Mouse (Mus musculus): ENCODE measurements around the gene Crybg1. TPM values are rescaled to one million over a fixed set of nuclear protein-coding genes. Genes with fewer than 3 reads are reported as not detected.

Crybg1 gene
- polyA plus RNA-seq, 1 experiment from 2014 or later: 1.5 TPM

DNA sequence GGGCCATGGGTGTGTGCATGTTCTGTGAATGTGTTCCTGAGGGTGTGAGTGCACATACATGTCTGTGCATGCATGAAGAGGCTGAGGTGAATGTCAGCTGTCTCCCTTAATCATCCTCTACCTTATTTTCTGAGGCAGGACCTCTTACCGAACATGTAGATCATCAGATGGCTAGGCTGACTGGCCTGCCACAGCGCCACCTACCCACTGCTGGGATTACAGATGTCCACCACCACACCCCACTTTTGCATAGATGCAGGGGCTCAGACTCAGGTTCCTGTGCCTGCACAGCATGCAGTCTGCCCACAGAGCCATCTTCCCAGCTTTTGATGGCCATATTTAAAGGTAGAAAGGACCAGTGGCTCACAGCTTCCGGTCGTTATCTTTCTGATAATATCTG is 103.9 kb downstream of the Crybg1 start:
- Histone ChIP-seq H3K27ac (ENCODE audit: low read depth) (no peak overlapping the region), H3K27me3 (ENCODE audit: insufficient read depth, low read length) (no peaks in the 10 kb centered on the region), H3K9ac (replicated peaks) (no peak overlapping the region), H3K4me3 (ENCODE audit: low read depth, low read length) (no peak overlapping the region), H3K9me3 (ENCODE audit: low read length) (no peaks in the 10 kb centered on the region), H3K36me3 (replicated peaks; ENCODE audit: insufficient read depth, low read length) (no peaks in the 10 kb centered on the region), H3K4me2 (ENCODE audit: low read depth, low read length) (no peak overlapping the region), H3K4me1 (ENCODE audit: insufficient read depth) (no peaks in the 10 kb centered on the region)
- ATAC-seq: no peak
- 71% methylated on average over 4 of the region's 4 CpGs for WGBS (ENCODE audit: insufficient replicate concordance)
- no peak for TF ChIP-seq EP300 (IDR thresholded peaks at IDR 0.05; ENCODE audit: low read depth)
- peak; percentile 54 for TF ChIP-seq CTCF (IDR thresholded peaks at IDR 0.05; ENCODE audit: low read depth)
- no peak for DNase-seq

DNA sequence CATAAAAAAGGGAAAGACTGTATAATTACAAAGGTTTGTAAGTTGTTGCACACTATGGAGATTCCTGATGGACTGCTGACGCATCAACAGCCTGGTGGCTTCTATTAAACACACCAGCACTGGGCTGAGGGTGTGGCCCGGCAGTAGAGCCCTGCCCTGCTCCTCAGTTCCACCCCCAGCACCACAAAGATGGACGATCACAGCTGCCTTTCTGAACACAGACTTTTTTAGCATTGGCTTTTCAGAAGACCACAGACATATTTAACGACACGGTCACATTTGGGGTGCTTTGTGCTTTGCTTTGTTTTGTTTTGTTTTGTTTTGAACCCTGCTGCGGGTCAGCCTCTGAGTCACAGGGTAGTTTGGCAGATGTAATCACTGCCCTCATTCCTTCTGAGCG is 105.0 kb downstream of the Crybg1 start:
- no peak overlapping the region for H3K27ac ChIP-seq (ENCODE audit: low read depth)
- DNase-seq (no peak), ATAC-seq (no peak)
- H3K27me3 ChIP-seq (ENCODE audit: insufficient read depth, low read length): no peaks in the 10 kb centered on the region
- no peak for TF ChIP-seq EP300 (IDR thresholded peaks at IDR 0.05; ENCODE audit: low read depth)
- no peak for TF ChIP-seq CTCF (IDR thresholded peaks at IDR 0.05; ENCODE audit: low read depth)
- H3K9ac ChIP-seq (replicated peaks): no peak overlapping the region
- no peak overlapping the region for H3K4me2 ChIP-seq (ENCODE audit: low read depth, low read length)
- 52% methylated on average over 7 of the region's 7 CpGs for WGBS (ENCODE audit: insufficient replicate concordance)
- no peaks in the 10 kb centered on the region for H3K36me3 ChIP-seq (replicated peaks; ENCODE audit: insufficient read depth, low read length)
- H3K4me3 ChIP-seq (ENCODE audit: low read depth, low read length): no peak overlapping the region
- no peaks in the 10 kb centered on the region for H3K4me1 ChIP-seq (ENCODE audit: insufficient read depth)
- H3K9me3 ChIP-seq (ENCODE audit: low read length): no peaks in the 10 kb centered on the region

DNA sequence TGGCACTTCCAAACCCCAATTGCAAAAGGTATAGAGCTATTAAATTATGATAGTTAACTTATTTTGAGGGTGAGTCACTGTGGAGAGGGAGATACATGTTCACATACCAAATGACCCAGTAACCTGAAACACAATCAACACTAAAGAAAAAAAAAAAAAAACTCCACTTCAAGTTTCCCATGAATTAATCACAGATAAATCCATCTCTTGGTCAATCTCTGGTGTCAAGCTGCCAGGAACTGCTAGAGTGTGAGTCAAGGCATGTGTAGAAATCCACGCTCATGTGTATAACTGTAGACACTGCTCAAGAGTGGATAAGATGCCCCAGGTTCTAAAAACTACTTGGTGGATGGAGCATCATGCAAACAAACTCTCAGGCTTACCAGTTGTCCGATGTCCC is 109.5 kb downstream of the Crybg1 start:
- no peak overlapping the region for H3K27ac ChIP-seq (ENCODE audit: low read depth)
- no peaks in the 10 kb centered on the region for H3K9me3 ChIP-seq (ENCODE audit: low read length)
- H3K27me3 ChIP-seq (ENCODE audit: insufficient read depth, low read length): no peaks in the 10 kb centered on the region
- H3K4me1 ChIP-seq (ENCODE audit: insufficient read depth): no peaks in the 10 kb centered on the region
- 74% methylated on average over 2 of the region's 2 CpGs for WGBS (ENCODE audit: insufficient replicate concordance)
- H3K36me3 ChIP-seq (replicated peaks; ENCODE audit: insufficient read depth, low read length): no peaks in the 10 kb centered on the region
- no peak overlapping the region for H3K4me2 ChIP-seq (ENCODE audit: low read depth, low read length)
- TF ChIP-seq CTCF (IDR thresholded peaks at IDR 0.05; ENCODE audit: low read depth) (no peak), EP300 (IDR thresholded peaks at IDR 0.05; ENCODE audit: low read depth) (no peak)
- no peak overlapping the region for H3K9ac ChIP-seq (replicated peaks)
- no peak overlapping the region for H3K4me3 ChIP-seq (ENCODE audit: low read depth, low read length)
- DNase-seq (no peak), ATAC-seq (no peak)

DNA sequence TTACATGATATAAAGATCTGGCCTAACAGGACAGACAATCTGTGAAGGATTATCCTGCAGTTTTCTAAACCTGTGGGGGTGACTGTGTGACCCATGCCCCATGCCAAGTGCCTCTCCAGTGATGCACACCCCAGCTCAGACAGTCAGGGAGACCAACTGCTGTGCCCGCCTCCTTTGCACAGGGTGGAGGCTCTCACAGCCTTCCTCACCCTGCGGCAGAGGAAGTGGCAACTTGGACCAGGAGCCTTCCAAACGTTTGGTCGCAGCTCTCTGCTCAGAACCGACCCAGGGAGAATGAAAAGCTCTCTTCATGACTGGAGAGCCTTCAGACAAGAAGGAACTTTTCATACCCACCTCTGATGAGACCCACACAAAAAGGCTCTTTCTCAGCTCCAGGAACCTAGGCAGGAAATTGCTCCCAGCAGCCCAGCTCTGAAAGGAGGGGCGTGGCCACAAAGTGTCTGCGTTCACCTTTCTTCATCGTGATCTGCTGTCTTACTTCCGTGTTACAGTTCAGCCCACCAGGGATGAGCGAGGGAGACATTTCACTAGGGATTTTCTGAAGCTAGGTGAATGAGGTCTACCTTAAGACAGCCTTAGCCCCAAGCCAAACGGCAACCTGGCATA is 110.6 kb downstream of the Crybg1 start:
- no peak overlapping the region for H3K4me3 ChIP-seq (ENCODE audit: low read depth, low read length)
- no peak for TF ChIP-seq EP300 (IDR thresholded peaks at IDR 0.05; ENCODE audit: low read depth)
- no peak for TF ChIP-seq CTCF (IDR thresholded peaks at IDR 0.05; ENCODE audit: low read depth)
- H3K4me1 ChIP-seq (ENCODE audit: insufficient read depth): no peaks in the 10 kb centered on the region
- H3K9me3 ChIP-seq (ENCODE audit: low read length): no peaks in the 10 kb centered on the region
- no peaks in the 10 kb centered on the region for H3K27me3 ChIP-seq (ENCODE audit: insufficient read depth, low read length)
- no peak for DNase-seq
- no peak overlapping the region for H3K9ac ChIP-seq (replicated peaks)
- peak overlapping the region; percentile 35 for H3K4me2 ChIP-seq (ENCODE audit: low read depth, low read length)
- no peak for ATAC-seq
- no peak overlapping the region for H3K27ac ChIP-seq (ENCODE audit: low read depth)
- WGBS (ENCODE audit: insufficient replicate concordance): 28% methylated on average over 11 of the region's 11 CpGs
- no peaks in the 10 kb centered on the region for H3K36me3 ChIP-seq (replicated peaks; ENCODE audit: insufficient read depth, low read length)

DNA sequence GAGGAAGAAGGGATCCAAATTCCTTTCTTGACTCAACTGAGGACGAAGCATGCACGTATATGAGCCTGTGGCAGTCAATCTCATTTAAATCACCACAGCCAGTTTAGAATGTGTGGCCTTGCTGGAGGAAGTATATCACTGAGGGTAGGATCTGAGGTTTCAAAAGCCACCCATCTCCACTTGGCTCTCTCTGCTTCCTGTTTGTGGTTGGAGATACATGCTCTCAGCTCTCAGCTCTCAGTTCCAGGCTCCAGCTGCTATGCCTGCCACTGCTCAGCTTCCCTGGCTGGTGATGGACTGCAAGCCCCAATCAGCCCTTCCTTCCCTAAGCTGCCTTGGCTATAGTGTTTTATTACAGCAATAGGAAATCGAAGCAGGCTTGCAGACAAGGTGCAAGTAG is 119.1 kb downstream of the Crybg1 start:
- DNase-seq: no peak
- Histone ChIP-seq H3K4me1 (ENCODE audit: insufficient read depth) (no peaks in the 10 kb centered on the region), H3K4me3 (ENCODE audit: low read depth, low read length) (no peak overlapping the region), H3K4me2 (ENCODE audit: low read depth, low read length) (no peak overlapping the region), H3K9me3 (ENCODE audit: low read length) (no peaks in the 10 kb centered on the region), H3K36me3 (replicated peaks; ENCODE audit: insufficient read depth, low read length) (no peaks in the 10 kb centered on the region), H3K27me3 (ENCODE audit: insufficient read depth, low read length) (no peaks in the 10 kb centered on the region), H3K27ac (ENCODE audit: low read depth) (no peak overlapping the region), H3K9ac (replicated peaks) (no peak overlapping the region)
- TF ChIP-seq CTCF (IDR thresholded peaks at IDR 0.05; ENCODE audit: low read depth): no peak
- WGBS (ENCODE audit: insufficient replicate concordance): 33% methylated on average over 3 of the region's 3 CpGs
- no peak for ATAC-seq

DNA sequence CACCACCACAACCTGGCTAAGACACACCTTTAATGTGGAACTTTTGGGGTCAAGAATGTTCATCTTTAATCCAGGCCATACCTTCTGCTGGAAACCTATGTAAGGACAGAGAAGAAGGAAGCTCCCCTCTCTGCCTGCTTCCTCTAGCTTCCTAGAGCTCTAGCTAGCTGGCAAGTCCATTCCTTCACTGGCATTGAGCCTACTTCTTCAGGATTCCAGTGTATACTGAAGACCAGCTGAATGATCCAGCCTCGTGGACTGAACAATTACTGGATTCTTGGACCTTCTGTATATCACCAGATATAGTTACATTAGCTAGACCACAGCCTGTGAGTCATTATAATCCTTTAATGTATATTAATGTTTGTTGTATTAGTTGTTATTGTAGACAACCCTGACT is 121.4 kb downstream of the Crybg1 start:
- ATAC-seq: no peak
- Histone ChIP-seq H3K36me3 (replicated peaks; ENCODE audit: insufficient read depth, low read length) (no peaks in the 10 kb centered on the region), H3K4me3 (ENCODE audit: low read depth, low read length) (no peak overlapping the region), H3K27me3 (ENCODE audit: insufficient read depth, low read length) (no peaks in the 10 kb centered on the region), H3K4me2 (ENCODE audit: low read depth, low read length) (no peak overlapping the region), H3K27ac (ENCODE audit: low read depth) (no peak overlapping the region), H3K9ac (replicated peaks) (no peak overlapping the region), H3K4me1 (ENCODE audit: insufficient read depth) (no peaks in the 10 kb centered on the region), H3K9me3 (ENCODE audit: low read length) (no peaks in the 10 kb centered on the region)
- no peak for TF ChIP-seq EP300 (IDR thresholded peaks at IDR 0.05; ENCODE audit: low read depth)
- TF ChIP-seq CTCF (IDR thresholded peaks at IDR 0.05; ENCODE audit: low read depth): no peak
- no peak for DNase-seq
- 61% methylated on average over 1 of the region's 1 CpGs for WGBS (ENCODE audit: insufficient replicate concordance)

DNA sequence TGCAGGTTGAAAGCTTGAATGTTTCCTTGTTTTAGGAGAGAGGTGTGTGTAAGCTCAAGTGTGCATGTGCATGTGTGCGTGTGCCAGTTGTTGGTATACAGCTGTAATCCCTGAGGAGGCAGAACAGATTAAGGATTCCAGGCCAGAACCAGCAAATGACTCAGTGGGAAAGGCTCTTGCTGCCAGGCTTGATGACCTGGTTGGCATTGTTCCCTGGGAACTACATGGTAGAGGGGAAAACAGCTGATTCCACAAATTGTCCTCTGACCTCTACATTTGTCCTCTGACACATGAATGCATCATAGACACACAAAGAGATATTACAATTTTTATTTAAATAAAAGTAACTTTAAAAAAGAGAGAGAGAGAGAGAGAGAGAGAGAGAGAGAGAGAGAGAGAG is 122.5 kb downstream of the Crybg1 start:
- DNase-seq (no peak), ATAC-seq (no peak)
- TF ChIP-seq CTCF (IDR thresholded peaks at IDR 0.05; ENCODE audit: low read depth): no peak
- no peak for TF ChIP-seq EP300 (IDR thresholded peaks at IDR 0.05; ENCODE audit: low read depth)
- H3K9me3 ChIP-seq (ENCODE audit: low read length): no peaks in the 10 kb centered on the region
- no peaks in the 10 kb centered on the region for H3K36me3 ChIP-seq (replicated peaks; ENCODE audit: insufficient read depth, low read length)
- no peak overlapping the region for H3K9ac ChIP-seq (replicated peaks)
- no peak overlapping the region for H3K4me3 ChIP-seq (ENCODE audit: low read depth, low read length)
- no peaks in the 10 kb centered on the region for H3K4me1 ChIP-seq (ENCODE audit: insufficient read depth)
- H3K4me2 ChIP-seq (ENCODE audit: low read depth, low read length): no peak overlapping the region
- H3K27me3 ChIP-seq (ENCODE audit: insufficient read depth, low read length): no peaks in the 10 kb centered on the region
- no peak overlapping the region for H3K27ac ChIP-seq (ENCODE audit: low read depth)
- 88% methylated on average over 1 of the region's 1 CpGs for WGBS (ENCODE audit: insufficient replicate concordance)
